Mouse (Mus musculus): ENCODE results near the gene Gm10912. TPM values are rescaled to one million over a fixed set of nuclear protein-coding genes. Genes with fewer than 3 reads are reported as not detected.
"Not testable (repeated sequence)": the region's sequence is repeated elsewhere in the genome, so short reads cannot be mapped to it uniquely, and the experiment has no call there.

Gm10912 gene
- total RNA-seq, 2 experiments from 2014 or later = 0.21 to 0.44 TPM

- no peak for DNase-seq (ENCODE audit: low spot score in 2 of 2)
Measured at GRCm38 (mm10) chr2:104064152-104064551, 1.5 kb upstream of the Gm10912 start.

- not testable (repeated sequence) for DNase-seq (ENCODE audit: low spot score in 2 of 2)
Measured at GRCm38 (mm10) chr2:104068450-104068849, 2.8 kb downstream of the Gm10912 start, which contains the start of gene Gm10799. Gene Gm10799 (minus strand): TSS chr2:104068550.

- DNase-seq (ENCODE audit: low spot score in 2 of 2) = no peak
Measured at GRCm38 (mm10) chr2:104069704-104070185, 4.1 kb downstream of the Gm10912 start, which contains the start of gene Cd59b. Gene Cd59b (plus strand): TSS chr2:104069849.

- DNase-seq (ENCODE audit: low spot score in 2 of 2) = not testable (repeated sequence)
Measured at GRCm38 (mm10) chr2:104078285-104078684, 12.7 kb downstream of the Gm10912 start.

- not testable (repeated sequence) for DNase-seq (ENCODE audit: low spot score in 2 of 2)
Measured at GRCm38 (mm10) chr2:104081436-104082050, 15.9 kb downstream of the Gm10912 start.

GRCm38 (mm10) chr2:104082474-104082873, 16.8 kb downstream of the Gm10912 start:
- no peak for DNase-seq (ENCODE audit: low spot score in 2 of 2)

GRCm38 (mm10) chr2:104084027-104084426, 18.4 kb downstream of the Gm10912 start:
- not testable (repeated sequence) for DNase-seq (ENCODE audit: low spot score in 2 of 2)

- not testable (repeated sequence) for DNase-seq (ENCODE audit: low spot score in 2 of 2)
Measured at GRCm38 (mm10) chr2:104087562-104087961, 21.9 kb downstream of the Gm10912 start.

GRCm38 (mm10) chr2:104093305-104093704, 27.7 kb downstream of the Gm10912 start:
- DNase-seq (ENCODE audit: low spot score in 2 of 2) = no peak

GRCm38 (mm10) chr2:104095741-104096213, 30.2 kb downstream of the Gm10912 start, which contains the start of gene Cd59a:
Gene Cd59a (plus strand): TSS chr2:104095801.
- DNase-seq (ENCODE audit: low spot score in 2 of 2) = peak; percentile 37 to 48

- no peak for DNase-seq (ENCODE audit: low spot score in 2 of 2)
Measured at GRCm38 (mm10) chr2:104096256-104096655, 30.6 kb downstream of the Gm10912 start.

- DNase-seq (ENCODE audit: low spot score in 2 of 2) = not testable (repeated sequence)
Measured at GRCm38 (mm10) chr2:104096796-104097195, 31.2 kb downstream of the Gm10912 start.

GRCm38 (mm10) chr2:104097396-104097795, 31.8 kb downstream of the Gm10912 start:
- DNase-seq (ENCODE audit: low spot score in 2 of 2) = not testable (repeated sequence)

GRCm38 (mm10) chr2:104098529-104099230, 33.1 kb downstream of the Gm10912 start:
- no peak for DNase-seq (ENCODE audit: low spot score in 2 of 2)

- DNase-seq (ENCODE audit: low spot score in 2 of 2) = no peak
Measured at GRCm38 (mm10) chr2:104099231-104099585, 33.6 kb downstream of the Gm10912 start.

- DNase-seq (ENCODE audit: low spot score in 2 of 2) = no peak
Measured at GRCm38 (mm10) chr2:104099946-104100345, 34.3 kb downstream of the Gm10912 start.

GRCm38 (mm10) chr2:104104800-104105199, 39.2 kb downstream of the Gm10912 start:
- no peak for DNase-seq (ENCODE audit: low spot score in 2 of 2)

- DNase-seq (ENCODE audit: low spot score in 2 of 2) = not testable (repeated sequence)
Measured at GRCm38 (mm10) chr2:104109021-104109420, 43.4 kb downstream of the Gm10912 start.

GRCm38 (mm10) chr2:104109528-104109927, 43.9 kb downstream of the Gm10912 start:
- no peak for DNase-seq (ENCODE audit: low spot score in 2 of 2)

- DNase-seq (ENCODE audit: low spot score in 2 of 2) = no peak
Measured at GRCm38 (mm10) chr2:104110031-104110430, 44.4 kb downstream of the Gm10912 start.

GRCm38 (mm10) chr2:104111170-104111797, 45.7 kb downstream of the Gm10912 start:
- not testable (repeated sequence) for DNase-seq (ENCODE audit: low spot score in 2 of 2)

GRCm38 (mm10) chr2:104113563-104113962, 47.9 kb downstream of the Gm10912 start:
- not testable (repeated sequence) for DNase-seq (ENCODE audit: low spot score in 2 of 2)
